Mouse (Mus musculus): ENCODE data around the gene Tmem123.

DNA sequence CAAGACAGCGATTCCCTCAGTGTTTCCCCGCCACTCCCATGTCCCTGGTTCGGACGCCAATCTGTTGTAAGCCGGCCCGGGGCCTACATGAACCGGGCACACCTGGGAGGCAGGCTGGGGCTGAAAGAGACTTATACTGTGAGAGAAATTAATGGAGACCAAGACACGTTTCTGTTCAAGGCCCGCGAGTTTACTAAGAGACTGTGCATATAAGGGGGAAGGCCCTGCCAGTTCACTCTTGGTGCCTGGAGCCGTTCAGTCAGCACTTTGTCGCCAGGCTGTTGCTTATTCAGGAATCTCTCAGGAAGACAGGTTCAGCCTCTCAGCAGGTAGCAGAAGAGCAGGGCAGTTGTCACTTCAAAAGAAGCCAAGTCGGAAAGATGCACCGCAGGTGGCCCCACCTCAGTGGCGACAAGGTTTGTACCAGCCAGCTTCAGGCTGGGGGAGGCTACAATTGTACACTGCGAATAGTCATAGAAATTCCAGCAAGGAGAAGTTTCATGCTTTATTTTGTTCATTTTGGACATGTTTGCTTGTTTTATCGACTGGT, 1.9 kb upstream of the Tmem123 start:
- TF ChIP-seq CTCF (IDR thresholded peaks at IDR 0.05; ENCODE audit: borderline replicate concordance, insufficient read depth, low read length) (no peak), POLR2A (IDR thresholded peaks at IDR 0.05; ENCODE audit: low read depth, low read length) (no peak)

All from embryonic fibroblast, embryonic 13.5 days (primary cell).